Mouse (Mus musculus): ENCODE results near the gene Pgm2. TPM values are rescaled to one million over a fixed set of nuclear protein-coding genes. Genes with fewer than 3 reads are reported as not detected.

Gene Pgm2
- total and polyA plus RNA-seq, 3 experiments: 9.8 to 27.2 (median 22.5) TPM

GRCm38 (mm10) chr5:64156579-64156978 lies 63.8 kb downstream of the Pgm2 start:
- Histone ChIP-seq H3K36me3 (replicated peaks in 1 of 2; ENCODE audit: control insufficient read depth in 1 of 2, insufficient read depth in 1 of 2, low read length in 1 of 2) (no peaks in the 10 kb centered on the region), H3K27ac (ENCODE audit: insufficient read depth, low read depth) (no peak overlapping the region), H3K4me2 (ENCODE audit: insufficient read depth, low read depth, poor library complexity, severe bottlenecking) (peak overlapping the region; percentile 94), H3K27me3 (replicated peaks) (peaks cover 2% of the 10 kb centered on the region), H3K79me2 (replicated peaks; ENCODE audit: control insufficient read depth, extremely low read depth, insufficient read depth, poor library complexity, severe bottlenecking) (peaks cover 4% of the 10 kb centered on the region), H3K4me1 (ENCODE audit: control insufficient read depth in 1 of 2, insufficient read depth in 2 of 2) (peaks cover 12 to 41% of the 10 kb centered on the region in 2 experiments), H3K4me3 (replicated peaks in 1 of 3; ENCODE audit: low read depth in 2 of 3, low read length in 2 of 3, poor library complexity in 1 of 3) (no peak overlapping the region), H3K9me3 (replicated peaks; ENCODE audit: low read length) (no peaks in the 10 kb centered on the region), H3K9ac (ENCODE audit: insufficient read depth, low read depth) (peak overlapping the region; percentile 37; the same call in 1 of the 2 replicates)
- TF ChIP-seq MXI1 (IDR thresholded peaks at IDR 0.05; ENCODE audit: low read depth, low read length) (no peak), JUND (conservative IDR thresholded peaks at IDR 0.05; ENCODE audit: low read depth, low read length) (no peak), IRF4 (IDR thresholded peaks at IDR 0.05; ENCODE audit: low read depth, low read length) (no peak), ZKSCAN1 (IDR thresholded peaks at IDR 0.05; ENCODE audit: borderline replicate concordance, low read depth, low read length) (no peak), JUN (IDR thresholded peaks at IDR 0.05; ENCODE audit: insufficient read depth, low read depth, low read length) (no peak), EP300 (IDR thresholded peaks at IDR 0.05; ENCODE audit: low read length) (no peak), TBP (conservative IDR thresholded peaks at IDR 0.05; ENCODE audit: low read depth, low read length) (no peak), BHLHE40 (IDR thresholded peaks at IDR 0.05; ENCODE audit: low read depth, low read length) (no peak), SIN3A (IDR thresholded peaks at IDR 0.05; ENCODE audit: low read length) (no peak), MAFK (IDR thresholded peaks at IDR 0.05; ENCODE audit: insufficient replicate concordance, low read length) (no peak), CTCF (conservative IDR thresholded peaks at IDR 0.05 in 1 of 2, IDR thresholded peaks at IDR 0.05 in 1 of 2; ENCODE audit: low read depth in 2 of 2, low read length in 2 of 2) (no peak), USF2 (conservative IDR thresholded peaks at IDR 0.05; ENCODE audit: low read depth, low read length) (no peak), ZNF384 (IDR thresholded peaks at IDR 0.05; ENCODE audit: low read depth, low read length) (no peak)
- no peak for DNase-seq (ENCODE audit: extremely low read depth)
- dilution Hi-C loops (cut with MboI; ENCODE audit: extremely low pct_ligation_motif_present, extremely low pct_unique_long_range_greater_than_20kb, low sequenced_read_pairs): no loop called here
- in situ Hi-C loops (cut with MboI; ENCODE audit: low pct_ligation_motif_present, low pct_unique_long_range_greater_than_20kb, low sequenced_read_pairs): no loop called here

- no peaks in the 10 kb centered on the region for H3K9me3 ChIP-seq (replicated peaks; ENCODE audit: low read length)
- in situ Hi-C loops (cut with MboI; ENCODE audit: low pct_ligation_motif_present, low pct_unique_long_range_greater_than_20kb, low sequenced_read_pairs) (no loop called here), dilution Hi-C loops (cut with MboI; ENCODE audit: extremely low pct_ligation_motif_present, extremely low pct_unique_long_range_greater_than_20kb, low sequenced_read_pairs) (no loop called here)
- no peak overlapping the region for H3K4me3 ChIP-seq (replicated peaks in 1 of 3; ENCODE audit: low read depth in 2 of 3, low read length in 2 of 3, poor library complexity in 1 of 3)
- peaks cover 4% of the 10 kb centered on the region for H3K79me2 ChIP-seq (replicated peaks; ENCODE audit: control insufficient read depth, extremely low read depth, insufficient read depth, poor library complexity, severe bottlenecking)
- no peak for TF ChIP-seq SMC3 (IDR thresholded peaks at IDR 0.05; ENCODE audit: low read depth, low read length)
- no peak for TF ChIP-seq ZNF384 (IDR thresholded peaks at IDR 0.05; ENCODE audit: low read depth, low read length)
- no peak for TF ChIP-seq EP300 (IDR thresholded peaks at IDR 0.05; ENCODE audit: low read length)
- TF ChIP-seq USF1 (IDR thresholded peaks at IDR 0.05; ENCODE audit: low read depth, low read length): no peak
- TF ChIP-seq ELF1 (IDR thresholded peaks at IDR 0.05; ENCODE audit: low read depth, low read length): no peak
- TF ChIP-seq SIN3A (IDR thresholded peaks at IDR 0.05; ENCODE audit: low read length): no peak
- TF ChIP-seq MYC (IDR thresholded peaks at IDR 0.05; ENCODE audit: low read depth, low read length): no peak
- H3K27me3 ChIP-seq (replicated peaks): peaks cover 2% of the 10 kb centered on the region
- H3K4me2 ChIP-seq (ENCODE audit: insufficient read depth, low read depth, poor library complexity, severe bottlenecking): no peak overlapping the region
- peaks cover 12 to 52% of the 10 kb centered on the region in 2 experiments for H3K4me1 ChIP-seq (ENCODE audit: control insufficient read depth in 1 of 2, insufficient read depth in 2 of 2)
- no peak overlapping the region for H3K9ac ChIP-seq (ENCODE audit: insufficient read depth, low read depth)
- no peak for DNase-seq (ENCODE audit: extremely low read depth)
- peaks cover 0 to 8% of the 10 kb centered on the region in 2 experiments for H3K36me3 ChIP-seq (replicated peaks in 1 of 2; ENCODE audit: control insufficient read depth in 1 of 2, insufficient read depth in 1 of 2, low read length in 1 of 2)
- H3K27ac ChIP-seq (ENCODE audit: insufficient read depth, low read depth): no peak overlapping the region
Observed at GRCm38 (mm10) chr5:64157926-64158325, 65.2 kb downstream of the Pgm2 start.

Measured in CH12.LX (cell line).